ENCODE assay signal across 8 mouse cellular contexts in the genomic region with DNA sequence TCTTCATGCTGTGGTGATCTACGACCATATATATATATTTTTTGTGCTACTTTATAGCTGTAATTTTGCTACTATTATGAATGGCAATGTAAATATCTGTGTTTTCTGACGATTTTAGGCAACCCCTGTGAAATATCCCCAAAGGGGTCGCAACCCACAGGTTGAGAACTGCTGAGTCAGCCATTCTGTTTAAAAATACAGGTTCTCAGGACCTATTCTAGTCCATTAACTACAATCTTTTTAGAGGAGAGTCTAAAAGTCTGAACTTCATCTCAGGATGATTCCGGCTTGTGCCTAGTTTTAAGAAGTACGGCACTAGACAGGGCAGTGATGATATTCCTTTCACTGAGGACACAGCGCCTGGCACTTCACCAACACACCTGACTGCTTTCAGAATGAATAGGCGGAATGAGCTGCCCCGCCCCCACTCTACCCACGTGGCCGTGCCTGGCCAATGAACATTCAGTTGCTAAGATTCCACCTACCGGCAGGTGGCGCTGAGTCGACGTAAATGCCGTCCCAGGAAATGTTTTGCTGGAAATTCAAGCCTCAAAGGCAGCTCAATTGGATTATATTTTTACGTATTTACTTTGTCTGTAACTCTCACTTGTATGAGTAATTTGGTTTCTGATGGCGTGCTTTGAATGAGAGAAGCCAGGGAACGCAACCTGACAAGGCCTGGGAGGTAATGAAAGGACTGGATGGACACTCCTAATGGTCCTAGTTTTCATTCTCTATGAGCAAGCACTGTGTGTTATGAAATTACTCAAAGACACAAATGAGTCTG. TPM values are rescaled to one million over a fixed set of nuclear protein-coding genes. Genes with fewer than 3 reads are reported as not detected.
DNase-seq lines count a peak whose midpoint lies in the region; ATAC-seq and TF ChIP-seq lines count a peak whose summit lies in the region.

No protein-coding gene starts in this region.

- H3K9ac ChIP-seq in hindbrain, postnatal 0 days (replicated peaks; ENCODE audit: low read length): no peak overlapping the region

- peak; percentile 95 for DNase-seq in gastrocnemius, adult 2 months
- DNase-seq in hindbrain, postnatal 0 days (ENCODE audit: low spot score): peak; percentile 96
- DNase-seq in left cerebral cortex, adult 2 months (ENCODE audit: extremely low spot score in 1 of 2, low spot score in 2 of 2): peak; percentile 88 to 89
- DNase-seq in retina, postnatal 7 days (ENCODE audit: low read depth, low spot score): peak; percentile 81
- DNase-seq in urinary bladder, adult 18-20 months (ENCODE audit: low spot score in 2 of 2): peak; percentile 86 to 87

- WGBS in hindbrain, postnatal 0 days: 17% methylated on average over 18 of the region's 18 CpGs
- 9% methylated on average over 18 of the region's 18 CpGs for WGBS in macrophage (ENCODE audit: missing documents)

- intact Hi-C loops in gastrocnemius, adult 2 months (cut with DNase I): loop anchor here (1.0 to 5.0 kb wide), 6 partner anchors 37 to 291 kb away; partner anchors contain the start of gene Rcl1
- intact Hi-C loops in left cerebral cortex, adult 2 months (cut with DNase I): loop anchor here (1.0 to 10.0 kb wide), 5 partner anchors 86 to 441 kb away; no protein-coding TSS in a partner anchor

- no peaks in the 10 kb centered on the region for H3K79me2 ChIP-seq in macrophage (ENCODE audit: inconsistent target)

- TF ChIP-seq CTCF in gastrocnemius, adult 2 months (IDR thresholded peaks at IDR 0.05): peak; percentile 91
- TF ChIP-seq CTCF in hindbrain, postnatal 0 days (IDR thresholded peaks at IDR 0.05; ENCODE audit: low read depth): peak; percentile 97
- TF ChIP-seq CTCF in left cerebral cortex, adult 2 months (IDR thresholded peaks at IDR 0.05): peak; percentile 94

- peak overlapping the region; percentile 51 for H3K4me2 ChIP-seq in hindbrain, postnatal 0 days (ENCODE audit: low read depth, low read length)

- no peaks in the 10 kb centered on the region for H3K4me1 ChIP-seq in hindbrain, postnatal 0 days (ENCODE audit: insufficient read depth, low read length)

- no peaks in the 10 kb centered on the region for H3K27me3 ChIP-seq in hindbrain, postnatal 0 days (ENCODE audit: insufficient read depth, low read length)

- H3K9me3 ChIP-seq in hindbrain, postnatal 0 days (ENCODE audit: low read length): no peaks in the 10 kb centered on the region

- ATAC-seq in activated CD4-positive, CD25-positive, alpha-beta regulatory T cell, adult 4 months: peak; percentile 82
- ATAC-seq in common myeloid progenitor, adult 5-6 weeks (replicated peaks; ENCODE audit: low read depth, poor library complexity, severe bottlenecking): peak; percentile 67
- peak; percentile 88 for ATAC-seq in hindbrain, postnatal 0 days

- H3K36me3 ChIP-seq in hindbrain, postnatal 0 days (ENCODE audit: insufficient read depth, low read length): no peaks in the 10 kb centered on the region
- H3K36me3 ChIP-seq in macrophage (ENCODE audit: inconsistent target): no peaks in the 10 kb centered on the region

- peak overlapping the region; percentile 66 for H3K4me3 ChIP-seq in gastrocnemius, adult 2 months
- H3K4me3 ChIP-seq in hindbrain, postnatal 0 days (ENCODE audit: low read length): peak overlapping the region; percentile 18
- no peak overlapping the region for H3K4me3 ChIP-seq in left cerebral cortex, adult 2 months
- peak overlapping the region; percentile 24; the same call in 1 of the 2 replicates for H3K4me3 ChIP-seq in macrophage (ENCODE audit: inconsistent target)

- peak overlapping the region; percentile 90 for H3K27ac ChIP-seq in gastrocnemius, adult 2 months
- H3K27ac ChIP-seq in hindbrain, postnatal 0 days: no peak overlapping the region; the same call in 1 of the 2 replicates
- H3K27ac ChIP-seq in left cerebral cortex, adult 2 months: peak overlapping the region; percentile 48
- peak overlapping the region; percentile 57 for H3K27ac ChIP-seq in macrophage

RNA-seq across cellular contexts. Expression of gene Ak3, which starts 16.0 kb away (rescaled TPM):
- 10 to 100 TPM; 21.3 to 23.5 TPM for polyA plus RNA-seq in activated CD4-positive, CD25-positive, alpha-beta regulatory T cell, adult 4 months (2017; shearing (Covaris generic))
- 45.1 and 55.2 TPM in 2 replicates for total RNA-seq in common myeloid progenitor, adult 5-6 weeks (2017)
- total RNA-seq in gastrocnemius, adult 2 months (2021): 10 to 100 TPM; 38.1 to 54.4 TPM
- total RNA-seq in hindbrain, postnatal 0 days (2014; rRNA removed): 86.9 and 90.1 TPM in 2 replicates
- polyA plus RNA-seq in hindbrain, postnatal 0 days (2015; fragmentation: Nextera tagmentation; extraction: Ambion mirVana): 67.4 and 71.2 TPM in 2 replicates
- 10 to 100 TPM; 51.8 to 56.1 TPM for total RNA-seq in left cerebral cortex, adult 2 months (2021)
- total RNA-seq in macrophage (2018; cell fraction: chromatin; rRNA removed): 10 to 100 TPM in 12 of 26 experiments, 1 to 10 TPM in 13, under 1 TPM in 1; 0.87 to 21.2 (median 9.4) TPM
- total RNA-seq in macrophage (2018; cell fraction: cytosol; rRNA removed): 10 to 100 TPM; 24.5 to 50.9 (median 33.1) TPM
- 10 to 100 TPM in 18 of 26 experiments, 1 to 10 TPM in 8; 6.2 to 27.5 (median 12.2) TPM for total RNA-seq in macrophage (2018; cell fraction: nucleus; rRNA removed)
- polyA plus RNA-seq in macrophage (2018): 36.0 to 43.1 TPM (median 41.6 TPM) in 3 replicates

RNA-seq across cellular contexts. Expression of gene Rcl1, which starts 37.4 kb away (rescaled TPM):
- polyA plus RNA-seq in activated CD4-positive, CD25-positive, alpha-beta regulatory T cell, adult 4 months (2017; shearing (Covaris generic)): 10 to 100 TPM; 23.8 to 24.0 TPM
- total RNA-seq in common myeloid progenitor, adult 5-6 weeks (2017): 80.3 and 97.2 TPM in 2 replicates
- total RNA-seq in gastrocnemius, adult 2 months (2021): 1 to 10 TPM; 6.5 to 7.7 TPM
- total RNA-seq in hindbrain, postnatal 0 days (2014; rRNA removed): 16.0 and 18.0 TPM in 2 replicates
- polyA plus RNA-seq in hindbrain, postnatal 0 days (2015; fragmentation: Nextera tagmentation; extraction: Ambion mirVana): 33.0 and 33.3 TPM in 2 replicates
- total RNA-seq in left cerebral cortex, adult 2 months (2021): 10 to 100 TPM; 15.5 to 15.7 TPM
- 10 to 100 TPM in 1 of 26 experiments, 1 to 10 TPM in 25; 2.9 to 11.7 (median 5.0) TPM for total RNA-seq in macrophage (2018; cell fraction: chromatin; rRNA removed)
- total RNA-seq in macrophage (2018; cell fraction: cytosol; rRNA removed): 10 to 100 TPM in 2 of 26 experiments, 1 to 10 TPM in 24; 4.2 to 11.2 (median 6.0) TPM
- 10 to 100 TPM in 2 of 26 experiments, 1 to 10 TPM in 24; 2.4 to 12.9 (median 4.3) TPM for total RNA-seq in macrophage (2018; cell fraction: nucleus; rRNA removed)
- polyA plus RNA-seq in macrophage (2018): 5.0 to 11.9 TPM (median 5.2 TPM) in 3 replicates
